Mouse (Mus musculus): ENCODE results near the gene Meis2.

DNA sequence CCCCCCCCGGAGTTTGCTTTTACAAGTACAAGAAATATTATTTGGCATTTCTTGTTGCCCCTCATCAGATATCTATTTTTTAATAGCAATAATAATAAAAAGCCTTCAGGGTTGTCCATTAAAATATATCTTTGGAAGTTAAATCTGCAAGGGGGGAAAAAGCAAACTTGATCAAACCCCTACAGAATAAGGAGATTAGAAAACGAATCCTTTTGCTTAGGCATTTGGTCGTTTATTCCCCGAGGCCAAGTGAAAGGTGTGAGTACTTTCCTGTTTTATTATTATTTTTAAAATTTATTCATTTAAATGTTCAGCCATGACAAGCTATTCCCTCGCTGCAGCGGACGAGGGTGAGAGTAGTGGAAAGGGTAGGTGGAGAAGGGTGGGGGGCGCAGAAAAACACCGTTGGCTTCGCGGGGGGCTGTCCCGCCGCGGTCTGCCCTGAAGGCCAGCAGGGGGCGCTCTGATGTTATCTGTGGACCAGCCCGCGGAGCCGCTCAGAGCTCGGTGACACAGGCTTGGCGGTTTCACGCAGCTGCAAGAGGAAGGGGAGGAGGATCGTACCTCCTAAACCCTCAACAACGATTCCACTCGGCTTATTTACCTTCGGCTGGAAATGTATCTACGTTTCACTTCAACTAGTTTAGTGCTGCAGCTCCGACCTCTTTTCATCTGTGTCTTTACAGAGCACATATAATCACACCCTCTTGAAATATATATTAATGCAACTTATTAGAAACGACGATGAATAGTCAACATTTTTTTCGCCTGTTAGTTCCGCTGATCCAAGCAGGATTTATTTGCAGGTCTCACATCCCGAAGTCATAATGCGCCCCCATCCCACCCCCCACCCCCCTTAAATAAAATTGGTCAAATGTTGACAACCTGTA lies 209.9 kb downstream of the Meis2 start:
- TF ChIP-seq CTCF (conservative IDR thresholded peaks at IDR 0.05; ENCODE audit: low read length), result peak; percentile 49
- no peak for TF ChIP-seq NANOG (IDR thresholded peaks at IDR 0.05; ENCODE audit: borderline replicate concordance, low read length)
- no peak for TF ChIP-seq POU5F1 (IDR thresholded peaks at IDR 0.05; ENCODE audit: borderline replicate concordance, low read length)
